ENCODE assay signal across 13 mouse cellular contexts in the genomic region with DNA sequence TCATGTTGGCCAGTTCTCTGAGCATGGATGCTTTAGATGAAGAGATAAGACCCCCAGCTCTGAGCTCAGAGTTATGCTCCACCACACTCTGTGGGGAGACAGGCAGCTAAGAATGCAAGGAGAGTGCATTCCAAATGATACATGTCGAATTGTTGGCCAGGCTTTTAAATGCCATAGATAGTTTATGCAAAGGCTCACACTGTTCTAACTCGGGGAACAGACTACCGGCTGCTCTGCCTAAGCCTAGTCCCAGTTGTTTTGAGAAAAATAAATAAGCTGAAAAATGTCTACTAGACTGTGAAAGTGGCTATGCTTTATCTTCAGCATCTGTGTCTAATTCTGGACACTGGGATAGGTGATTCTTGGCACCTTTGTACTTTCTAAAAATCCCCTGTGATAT.
"Had no signal": no experiment of that assay in that cellular context is flagged by ENCODE, and none has a peak within 500 bp of the region (broad histone marks: within the 10 kb centered on the region; RNA-seq: fewer than 3 reads in every experiment).

No protein-coding gene starts in this region.

- H3K4me2 ChIP-seq: limb, embryonic 12.5 days; lung, embryonic 14.5 days; midbrain, embryonic 12.5 days; stomach, embryonic 15.5 days had no signal

- H3K9ac ChIP-seq: limb, embryonic 12.5 days; liver, embryonic 14.5 days; lung, embryonic 14.5 days; midbrain, embryonic 12.5 days; stomach, embryonic 15.5 days had no signal

- H3K27me3 ChIP-seq: limb, embryonic 12.5 days; stomach, embryonic 15.5 days had no signal

- DNase-seq: kidney, adult 8-10 months; kidney, postnatal 10 days; kidney, postnatal 4 days; liver; lung, embryonic 14.5 days; right cerebral cortex, postnatal 14 days; thymus, postnatal 4 days had no signal

- H3K4me3 ChIP-seq: limb, embryonic 12.5 days; midbrain, embryonic 12.5 days; stomach, embryonic 15.5 days had no signal

- H3K9me3 ChIP-seq: limb, embryonic 12.5 days; midbrain, embryonic 12.5 days; stomach, embryonic 15.5 days had no signal

- ATAC-seq: intestine, postnatal 0 days; midbrain, embryonic 16.5 days had no signal

- H3K27ac ChIP-seq: limb, embryonic 12.5 days; liver, embryonic 14.5 days; midbrain, embryonic 12.5 days; stomach, embryonic 15.5 days had no signal

- H3K36me3 ChIP-seq: limb, embryonic 12.5 days; midbrain, embryonic 12.5 days; stomach, embryonic 15.5 days had no signal

- H3K4me1 ChIP-seq: limb, embryonic 12.5 days; midbrain, embryonic 12.5 days; stomach, embryonic 15.5 days had no signal
